Mouse (Mus musculus) ovary, postnatal 10 days (tissue): ENCODE results near the gene Ccdc47.

Experiments used
- DNase-seq: peaks from one replicate; pipeline ENCODE4 v3.0.0; 2022; ENCODE audit warnings: low spot score

The Ccdc47 gene

DNA sequence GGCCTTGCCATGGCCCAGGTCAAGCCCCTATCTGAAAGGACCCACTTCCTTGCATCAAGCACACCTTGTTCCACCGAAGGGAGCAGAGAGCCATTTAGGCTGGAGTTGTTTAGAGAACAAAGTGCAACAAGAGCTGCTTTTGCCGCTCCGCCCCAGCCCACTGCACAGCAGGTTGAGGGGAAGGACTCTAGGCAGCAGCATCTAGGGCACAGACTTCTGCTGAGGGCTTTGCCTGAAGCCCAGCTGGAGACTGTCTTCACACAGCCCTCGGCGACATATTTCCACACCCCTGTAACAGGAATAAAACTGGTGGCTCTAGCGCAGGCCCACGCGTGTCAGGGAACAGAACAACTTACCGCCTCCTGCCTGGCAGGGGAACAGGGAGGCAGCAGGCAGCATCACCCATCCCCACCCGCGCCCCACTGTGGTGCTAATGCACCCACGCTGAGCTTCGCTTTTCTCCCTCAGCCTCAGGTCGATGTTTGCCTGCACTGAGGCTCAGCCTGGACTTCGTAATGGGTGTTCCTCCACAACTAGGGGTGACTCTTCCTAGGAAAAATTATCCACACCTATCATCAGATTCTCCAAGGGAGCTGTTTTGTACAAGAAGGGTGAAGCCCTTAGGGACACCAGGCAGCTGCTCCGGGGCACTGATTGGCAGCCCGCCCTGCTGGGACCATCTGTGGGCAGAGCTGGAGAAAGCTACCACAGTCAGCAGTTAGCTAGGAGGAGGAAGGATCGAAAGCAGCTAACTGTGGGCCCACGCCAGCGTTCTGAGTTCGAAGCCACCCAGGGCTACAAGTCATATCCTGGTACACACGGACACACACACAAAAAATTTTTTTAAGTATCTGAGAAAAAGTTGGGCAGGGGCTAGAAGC, 55.1 kb downstream of the Ccdc47 start, which contains the start of the genes Gm10840 and Limd2:
Gene Gm10840, plus strand, starts transcription at position 10 of the 881 bp plus-strand sequence.
Gene Limd2, minus strand, starts transcription at position 20 of the 881 bp plus-strand sequence.
- DNase-seq: no peak

- DNase-seq: peak; percentile 58
Measured at GRCm38 (mm10) chr11:106159921-106160840, 56.0 kb downstream of the Ccdc47 start.

DNA sequence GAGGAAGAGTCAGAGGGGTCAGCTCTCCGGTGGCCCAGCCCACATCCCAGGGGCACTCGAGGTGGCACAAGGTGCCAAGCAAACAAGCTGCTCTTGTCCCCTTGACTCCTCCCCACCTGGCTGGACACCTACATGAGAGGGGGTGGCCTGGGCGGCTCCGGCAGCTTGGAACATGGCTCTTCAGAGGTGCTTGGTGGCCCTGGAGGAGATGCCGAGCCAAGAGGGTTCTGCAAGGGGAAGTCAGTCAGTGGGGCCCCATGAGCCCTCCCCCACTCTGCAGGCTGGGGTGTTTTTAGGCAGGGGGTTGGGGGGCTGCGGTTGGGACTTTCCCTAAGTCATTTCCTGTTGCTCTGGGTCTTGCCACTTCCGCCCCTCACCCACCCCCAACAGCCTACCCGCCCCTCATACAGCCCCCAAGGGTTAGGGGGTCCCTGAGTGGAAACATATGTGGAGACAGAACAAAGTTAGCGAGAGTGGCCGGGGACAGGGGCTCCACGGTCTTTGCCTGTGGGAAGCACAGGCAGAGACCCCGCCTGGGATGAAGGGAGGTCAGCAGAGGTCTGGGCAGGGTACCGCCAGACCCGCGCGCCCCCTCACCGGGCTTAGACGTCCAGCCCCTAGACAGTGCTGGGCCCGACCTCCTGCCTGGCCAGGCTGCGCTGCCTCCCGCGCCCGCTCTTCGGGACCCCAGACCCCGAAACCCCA, 56.8 kb downstream of the Ccdc47 start:
- DNase-seq: peak; percentile 21

GRCm38 (mm10) chr11:106158930-106159215, 57.3 kb downstream of the Ccdc47 start:
- no peak for DNase-seq

DNA sequence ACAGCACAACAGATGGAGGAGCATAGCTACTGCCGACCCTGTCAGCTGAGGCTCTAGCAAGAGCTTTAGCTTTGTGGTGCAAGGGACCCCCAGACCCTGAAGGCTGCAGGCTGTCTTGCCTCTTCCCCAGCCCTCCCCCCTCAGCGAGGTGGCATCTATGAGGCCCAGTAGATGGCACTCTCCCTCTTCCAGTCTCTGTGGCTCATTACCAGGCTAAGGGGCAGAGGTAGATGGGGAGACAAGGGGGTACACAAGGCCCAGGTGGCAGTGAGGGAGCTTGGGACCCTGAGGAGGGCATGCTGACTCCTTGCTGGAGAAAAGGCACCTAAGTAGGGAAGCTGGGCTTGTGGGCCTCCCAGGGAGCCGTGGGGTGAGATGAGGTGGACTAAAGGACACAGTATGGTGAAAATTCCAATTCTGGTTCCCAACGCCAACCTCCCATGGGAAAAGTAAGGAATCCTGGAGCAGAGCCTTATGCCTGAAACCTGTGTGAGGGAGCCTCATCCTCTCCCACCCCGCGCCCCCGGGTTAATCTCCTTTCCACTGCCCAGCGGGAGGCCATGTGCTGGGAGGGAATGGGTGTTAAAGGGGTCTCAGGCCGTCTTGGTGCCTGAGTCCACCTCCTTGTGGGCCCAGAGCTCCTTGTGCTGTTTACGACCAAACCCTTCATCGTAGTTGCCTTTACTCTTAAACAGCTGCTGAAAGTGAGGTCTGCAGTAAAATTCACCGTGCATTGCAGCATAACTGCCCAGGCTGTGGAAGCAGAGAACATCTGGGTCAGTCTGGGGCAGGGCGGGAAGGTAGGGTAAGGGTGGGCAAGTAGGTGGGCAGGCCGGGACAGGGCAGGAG, 57.8 kb downstream of the Ccdc47 start:
- DNase-seq: no peak

GRCm38 (mm10) chr11:106157154-106157553, 59.0 kb downstream of the Ccdc47 start:
- DNase-seq: no peak

- DNase-seq: no peak
Measured at GRCm38 (mm10) chr11:106156257-106156656, 59.9 kb downstream of the Ccdc47 start.

GRCm38 (mm10) chr11:106155761-106156160, 60.4 kb downstream of the Ccdc47 start:
- no peak for DNase-seq

- DNase-seq: no peak
Measured at GRCm38 (mm10) chr11:106154770-106155169, 61.4 kb downstream of the Ccdc47 start.

- no peak for DNase-seq
Measured at GRCm38 (mm10) chr11:106154091-106154490, 62.1 kb downstream of the Ccdc47 start.

- DNase-seq: no peak
Measured at GRCm38 (mm10) chr11:106152132-106152531, 64.0 kb downstream of the Ccdc47 start.

- no peak for DNase-seq
Measured at GRCm38 (mm10) chr11:106151219-106151618, 64.9 kb downstream of the Ccdc47 start.
